Mouse (Mus musculus) urinary bladder, postnatal 36 days (tissue): ENCODE measurements at regions not wholly inside any gene's neighbourhood (a gene's known extent, or its start where the extent isn't known, plus 50 kb on each side); places are given as distances from the start of the nearest gene placed in this dataset.

Experiments used
- DNase-seq, 2 experiments: peaks; one replicate each; pipeline ENCODE4 v3.0.0; 2022; ENCODE audit warnings: low spot score in 2 of 2, mixed read lengths in 1 of 2

GRCm38 (mm10) chr14:102883344-102884122 lies 98.9 kb downstream of the Kctd12 start:
- no peak for DNase-seq

GRCm38 (mm10) chr14:102882281-102882680 lies 100.2 kb downstream of the Kctd12 start:
- no peak for DNase-seq

- DNase-seq, result no peak
Measured at GRCm38 (mm10) chr14:102880658-102881083, 101.8 kb downstream of the Kctd12 start.

- DNase-seq, result no peak
Measured at GRCm38 (mm10) chr14:102878572-102878971, 103.9 kb downstream of the Kctd12 start.

- no peak for DNase-seq
Measured at GRCm38 (mm10) chr14:102868160-102868559, 114.3 kb downstream of the Kctd12 start.

GRCm38 (mm10) chr14:102867697-102868096 lies 114.7 kb downstream of the Kctd12 start:
- DNase-seq, result no peak

GRCm38 (mm10) chr14:102866511-102866910 lies 115.9 kb downstream of the Kctd12 start:
- no peak for DNase-seq

- no peak for DNase-seq
Measured at GRCm38 (mm10) chr14:102861694-102862093, 120.7 kb downstream of the Kctd12 start.

GRCm38 (mm10) chr14:102859361-102859871 lies 123.0 kb downstream of the Kctd12 start:
- peak in 1 of 2 experiments; percentile 14 for DNase-seq

- peak in 1 of 2 experiments; percentile 22 for DNase-seq
Measured at GRCm38 (mm10) chr14:102855264-102855840, 127.1 kb downstream of the Kctd12 start.

- no peak for DNase-seq
Measured at GRCm38 (mm10) chr14:102843700-102844099, 138.7 kb downstream of the Kctd12 start.

GRCm38 (mm10) chr14:102837602-102838001 lies 144.8 kb downstream of the Kctd12 start:
- DNase-seq, result no peak

GRCm38 (mm10) chr14:102835118-102835769 lies 147.2 kb downstream of the Kctd12 start:
- no peak for DNase-seq

GRCm38 (mm10) chr14:102828442-102828841 lies 154.0 kb downstream of the Kctd12 start:
- no peak for DNase-seq

- no peak for DNase-seq
Measured at GRCm38 (mm10) chr14:102827756-102828384, 154.6 kb downstream of the Kctd12 start.

GRCm38 (mm10) chr14:102825525-102825924 lies 156.9 kb downstream of the Kctd12 start:
- no peak for DNase-seq

GRCm38 (mm10) chr14:102820663-102821062 lies 161.8 kb downstream of the Kctd12 start:
- DNase-seq, result no peak

GRCm38 (mm10) chr14:102811678-102812081 lies 170.8 kb downstream of the Kctd12 start:
- DNase-seq, result no peak

GRCm38 (mm10) chr14:102811022-102811421 lies 171.4 kb downstream of the Kctd12 start:
- DNase-seq, result no peak

GRCm38 (mm10) chr14:102810121-102810921 lies 172.1 kb downstream of the Kctd12 start:
- DNase-seq, result peak in 1 of 2 experiments; percentile 58
